Mouse (Mus musculus): Measurements from ENCODE around the gene Itsn1. TPM values are rescaled to one million over a fixed set of nuclear protein-coding genes. Genes with fewer than 3 reads are reported as not detected.

The Itsn1 gene
- total RNA-seq, 2 experiments from 2014 or later = 33.6 to 49.3 TPM

DNA sequence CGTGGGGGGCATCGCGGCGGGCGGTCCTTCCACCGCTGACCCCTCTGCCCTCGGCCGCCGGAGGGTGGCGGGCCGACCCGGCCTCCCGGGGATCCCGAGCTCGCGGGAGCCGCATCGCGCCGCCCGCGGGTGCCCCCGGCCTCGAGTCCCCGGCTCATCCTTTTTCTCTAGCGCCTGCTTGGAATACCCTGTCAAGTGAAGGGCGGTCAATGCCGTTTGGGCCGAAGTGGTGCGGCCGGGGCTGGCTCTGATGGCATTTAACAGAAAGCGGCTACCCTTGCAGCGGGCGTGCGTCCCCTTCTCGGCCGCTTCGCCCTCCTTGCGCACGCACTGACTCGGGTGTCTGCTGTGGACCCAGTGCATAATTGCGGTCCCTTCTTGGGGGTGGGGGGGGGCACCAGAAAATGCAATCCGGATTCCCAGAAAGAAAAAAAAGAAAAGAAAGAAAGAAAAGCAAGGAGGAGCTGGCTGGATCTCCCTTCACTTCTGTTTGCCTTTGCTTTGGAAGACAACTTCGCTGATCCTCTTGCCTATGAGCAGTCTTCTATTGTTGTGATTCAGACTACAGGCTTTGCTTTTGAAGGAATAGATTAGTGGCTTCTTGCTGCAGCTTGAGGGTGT, 850 bp downstream of the Itsn1 start:
- DNase-seq = peak; percentile 35 to 68

DNA sequence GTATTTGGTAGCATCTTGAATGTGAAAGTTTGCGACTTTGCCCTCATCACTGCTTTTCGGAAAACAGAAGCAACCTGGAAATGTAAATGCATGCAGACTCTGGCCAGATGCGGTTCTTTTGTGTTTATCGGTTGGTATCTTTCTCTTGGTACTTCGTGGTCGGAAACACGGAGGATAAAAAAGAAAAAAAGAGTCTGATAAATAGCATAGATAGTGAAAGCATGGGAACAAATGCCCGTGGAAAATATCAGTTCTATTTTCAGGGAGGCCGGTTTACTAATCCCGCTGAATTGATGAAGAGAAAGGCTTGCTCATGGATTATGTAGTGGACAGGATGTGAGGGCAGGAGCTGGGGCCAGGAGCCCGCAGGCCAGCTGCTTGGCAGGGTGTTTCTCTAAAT, 1.4 kb downstream of the Itsn1 start:
- DNase-seq = peak in 1 of 2 experiments; percentile 27

DNA sequence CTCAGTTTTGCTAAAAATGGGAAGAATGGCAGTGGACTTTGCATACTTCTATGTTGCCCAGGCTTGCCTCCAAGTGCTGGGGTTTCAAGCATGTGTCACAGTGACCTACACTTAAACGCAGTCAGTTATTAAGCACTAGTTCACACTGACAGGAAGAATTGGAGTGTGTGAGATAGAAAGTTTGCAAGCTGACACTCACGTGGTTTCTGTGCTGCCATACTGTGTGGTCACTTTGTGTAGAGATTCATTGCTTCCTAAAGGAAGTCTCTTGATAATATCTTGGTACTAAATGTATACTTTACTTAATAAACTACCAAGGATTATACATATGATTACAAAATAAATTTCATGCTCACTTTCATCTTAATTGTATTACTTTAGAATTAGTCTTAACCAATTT, 3.7 kb downstream of the Itsn1 start:
- DNase-seq = no peak

- peak; percentile 9 to 49 for DNase-seq
Measured at GRCm38 (mm10) chr16:91734771-91735170, 5.7 kb downstream of the Itsn1 start.

- DNase-seq = no peak
Measured at GRCm38 (mm10) chr16:91736046-91736816, 7.2 kb downstream of the Itsn1 start.

- DNase-seq = no peak
Measured at GRCm38 (mm10) chr16:91738505-91738904, 9.4 kb downstream of the Itsn1 start.

DNA sequence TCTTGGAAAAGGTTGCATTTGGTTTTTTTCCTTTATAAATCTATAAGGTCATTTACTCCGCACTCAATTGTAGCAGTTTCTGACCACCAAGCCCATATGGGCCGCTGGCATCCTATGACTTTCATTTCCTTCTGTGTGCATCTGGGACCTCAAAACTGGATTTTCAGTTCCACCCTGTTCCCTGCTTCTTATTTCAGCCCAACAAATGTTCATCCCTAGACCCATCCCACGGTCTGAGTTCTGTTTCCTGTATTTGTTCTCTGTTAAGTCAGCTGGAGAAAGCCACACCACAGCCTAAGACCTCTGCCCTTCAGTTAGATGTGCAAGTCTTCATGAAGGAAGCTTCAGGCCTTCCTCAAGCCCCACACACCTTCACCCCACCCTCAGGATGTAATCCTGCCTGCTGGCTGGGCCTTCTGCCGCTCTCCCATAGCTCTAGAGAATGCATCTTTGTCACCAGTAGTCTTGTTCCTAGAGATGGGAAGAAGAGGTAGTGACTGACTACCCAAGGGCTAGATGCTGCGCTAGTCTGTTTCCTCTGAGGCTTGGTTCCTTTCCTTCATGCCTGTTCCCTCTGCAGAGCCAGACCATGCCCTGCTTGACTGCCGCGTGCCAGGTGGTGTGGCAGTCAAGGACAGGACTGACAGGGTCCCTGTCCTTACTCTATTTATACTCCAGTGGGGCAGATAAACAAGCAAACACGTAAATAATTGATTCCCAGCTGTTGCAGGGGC, 11.3 kb downstream of the Itsn1 start:
- peak in 1 of 2 experiments; percentile 34 for DNase-seq

GRCm38 (mm10) chr16:91740918-91741255, 11.8 kb downstream of the Itsn1 start:
- DNase-seq = no peak

GRCm38 (mm10) chr16:91743055-91743454, 14.0 kb downstream of the Itsn1 start:
- no peak for DNase-seq

- peak in 1 of 2 experiments; percentile 20 for DNase-seq
Measured at GRCm38 (mm10) chr16:91746101-91746950, 17.2 kb downstream of the Itsn1 start.

DNA sequence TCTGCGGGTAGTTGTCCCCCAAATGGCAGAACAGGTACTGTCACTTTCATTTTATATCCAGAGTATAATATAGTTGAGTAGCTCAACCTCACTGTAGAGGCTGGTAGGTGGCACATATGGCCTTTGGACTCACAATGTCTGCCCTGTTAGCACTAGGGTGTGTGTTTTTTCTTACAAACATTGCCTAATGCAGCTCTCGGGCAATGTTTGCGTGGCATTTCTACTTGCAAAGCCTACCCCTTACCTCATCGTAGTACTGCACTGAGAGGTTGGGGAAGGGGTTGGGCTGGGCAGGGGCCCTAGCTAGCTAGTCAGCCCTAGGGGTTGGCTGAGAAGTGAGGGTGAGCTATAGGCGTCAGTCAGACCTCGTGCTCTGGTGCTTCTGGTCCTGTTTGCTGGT, 18.5 kb downstream of the Itsn1 start:
- no peak for DNase-seq

DNA sequence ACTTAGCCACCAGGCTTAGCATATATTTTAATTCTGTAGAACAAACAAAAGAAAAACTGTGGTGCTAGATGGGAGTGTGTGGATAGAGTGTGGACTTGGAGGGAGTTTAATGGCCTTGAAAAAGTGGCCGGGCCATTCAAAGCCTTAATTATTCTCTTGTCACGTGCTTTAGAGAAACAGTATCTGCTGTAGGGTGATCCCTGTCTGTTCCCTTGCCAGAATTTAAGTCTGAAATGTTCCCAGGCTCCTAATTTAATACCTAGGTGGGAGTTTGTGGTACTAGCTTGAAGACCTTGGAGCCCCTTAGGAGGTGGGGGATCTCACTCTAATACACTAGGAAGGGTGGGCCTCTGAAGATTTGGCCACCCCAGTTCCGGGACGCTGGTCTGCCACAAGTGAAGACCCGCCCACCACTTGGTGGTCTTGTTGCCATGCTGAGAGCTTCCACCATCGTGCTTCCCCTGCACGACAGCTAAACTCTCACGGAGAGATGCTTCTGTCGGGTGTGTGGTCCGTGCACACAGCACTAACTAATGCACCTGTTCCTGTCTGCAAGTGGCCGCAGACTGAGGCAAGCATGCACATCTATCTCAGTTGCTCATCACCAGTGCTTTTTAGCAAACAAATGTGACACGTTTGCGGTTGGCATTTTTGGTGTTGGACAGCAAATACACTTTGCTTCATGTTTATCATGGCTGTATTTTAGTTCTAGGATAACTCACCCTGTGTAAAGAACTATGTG, 22.7 kb downstream of the Itsn1 start:
- DNase-seq = no peak

DNA sequence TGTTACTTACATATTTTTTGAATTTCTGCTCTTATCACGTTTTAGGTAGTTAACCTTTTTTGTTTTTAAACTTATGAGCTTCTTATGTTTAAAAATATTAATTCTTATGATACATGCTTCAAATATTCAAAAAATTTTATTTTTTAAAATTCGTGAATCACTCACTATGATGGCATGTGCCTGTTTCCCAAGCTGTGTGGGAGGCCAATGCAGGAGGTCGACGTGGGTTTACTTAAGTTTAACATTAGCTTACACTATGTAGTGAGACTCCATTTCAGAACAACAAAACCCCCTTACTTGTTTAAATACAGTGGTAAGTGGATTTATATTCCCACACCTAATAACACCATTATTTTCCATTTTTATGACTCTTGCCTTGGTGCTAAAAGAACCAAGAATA, 24.5 kb downstream of the Itsn1 start:
- DNase-seq = no peak

DNA sequence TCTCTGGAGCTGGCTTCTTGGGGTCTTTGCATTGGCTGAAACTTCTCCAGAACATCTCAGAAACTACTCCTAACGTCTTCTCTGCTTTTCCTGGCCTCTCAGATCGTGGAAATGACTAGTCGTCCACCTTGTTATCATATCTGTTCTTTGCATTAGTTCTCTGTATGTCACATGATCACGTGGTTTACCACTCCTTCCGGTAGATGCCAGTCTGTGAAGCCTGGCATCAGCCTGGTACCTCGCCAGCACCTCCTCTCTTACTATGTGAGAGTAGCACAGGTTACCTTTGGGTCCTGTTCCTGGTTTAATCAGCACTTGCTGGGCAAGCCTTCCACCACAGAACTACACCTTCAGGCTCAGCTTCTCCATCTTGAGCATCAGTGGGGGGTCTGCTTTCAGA, 25.9 kb downstream of the Itsn1 start:
- no peak for DNase-seq

DNA sequence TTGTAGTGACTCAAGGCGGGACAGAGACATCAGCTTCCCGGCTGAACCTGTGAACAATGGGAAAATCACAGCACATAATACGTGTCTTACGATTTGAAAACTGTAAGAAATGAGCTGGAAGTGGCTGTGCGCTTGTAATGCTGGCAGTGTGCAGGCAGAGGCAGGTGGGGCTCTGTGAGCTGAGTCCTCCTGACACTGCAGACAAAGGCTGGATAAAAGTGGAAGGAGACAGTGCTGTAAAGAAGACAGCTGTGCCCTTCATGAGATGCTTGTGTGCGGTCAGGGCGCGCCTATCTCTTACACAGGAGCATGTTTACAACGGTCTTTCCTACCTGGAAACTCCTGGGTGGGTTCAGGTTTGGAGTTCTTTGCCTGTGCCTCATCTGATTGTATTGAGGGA, 32.1 kb downstream of the Itsn1 start:
- no peak for DNase-seq

GRCm38 (mm10) chr16:91761761-91762160, 32.7 kb downstream of the Itsn1 start:
- no peak for DNase-seq

- no peak for DNase-seq
Measured at GRCm38 (mm10) chr16:91762476-91762875, 33.4 kb downstream of the Itsn1 start.

DNA sequence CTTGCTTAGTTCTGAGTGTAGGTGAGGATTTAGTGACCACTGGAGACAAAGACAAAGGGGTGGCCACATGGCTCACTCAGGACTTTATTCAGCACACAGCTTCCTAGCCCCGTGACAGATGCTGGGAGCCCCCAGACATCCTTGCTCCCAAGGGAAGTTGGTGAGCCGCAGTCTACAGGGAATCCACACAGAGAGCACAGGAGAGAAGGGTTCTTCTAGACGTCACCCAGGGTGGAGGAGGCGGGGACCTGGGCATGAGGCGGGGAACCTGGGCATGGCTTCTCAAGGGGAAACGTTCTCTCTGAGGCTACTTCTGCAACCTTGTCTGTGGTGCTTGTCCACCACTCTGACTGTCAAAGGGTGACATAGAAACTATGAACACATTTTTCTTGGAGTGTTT, 34.9 kb downstream of the Itsn1 start:
- DNase-seq = peak in 1 of 2 experiments; percentile 29

- peak; percentile 35 to 48 for DNase-seq
Measured at GRCm38 (mm10) chr16:91764414-91764813, 35.3 kb downstream of the Itsn1 start.

- DNase-seq = no peak
Measured at GRCm38 (mm10) chr16:91765121-91765815, 36.2 kb downstream of the Itsn1 start.

GRCm38 (mm10) chr16:91765816-91766210, 36.7 kb downstream of the Itsn1 start:
- no peak for DNase-seq

Measured in adrenal gland, postnatal 36 days (tissue).